Mouse (Mus musculus) embryonic facial prominence, embryonic 13.5 days (tissue): ENCODE results near the gene Clcn1. TPM values are rescaled to one million over a fixed set of nuclear protein-coding genes. Genes with fewer than 3 reads are reported as not detected.

Experiments used
- ATAC-seq: fragments of 200-750 bp; cut with Nextera tagmentation; 2 replicates; pipeline ENCODE4 v1.8.0; 2017; ENCODE audit warnings: low read depth; ENCODE audit not compliant: insufficient number of reproducible peaks, insufficient read depth, low FRiP score, low TSS enrichment
- H3K27ac ChIP-seq: fragments of 300-500 bp; sonication (generic); 2 replicates; pipeline ENCODE4 v1.5.1; 2015; ENCODE audit warnings: moderate library complexity, mild to moderate bottlenecking, inconsistent platforms
- H3K27me3 ChIP-seq: fragments of 300-500 bp; sonication (generic); 2 replicates; pipeline ENCODE4 v1.6.1; 2015; ENCODE audit warnings: mild to moderate bottlenecking, inconsistent platforms
- H3K36me3 ChIP-seq: fragments of 300-500 bp; sonication (generic); 2 replicates; pipeline ENCODE4 v1.6.1; 2015; ENCODE audit warnings: mild to moderate bottlenecking, inconsistent platforms
- H3K4me1 ChIP-seq: fragments of 300-500 bp; sonication (generic); 2 replicates; pipeline ENCODE4 v1.6.1; 2015; ENCODE audit warnings: inconsistent platforms
- H3K4me2 ChIP-seq: fragments of 300-500 bp; sonication (generic); 2 replicates; pipeline ENCODE4 v1.6.1; 2015; ENCODE audit warnings: moderate library complexity, mild to moderate bottlenecking, inconsistent platforms
- H3K4me3 ChIP-seq: fragments of 300-500 bp; sonication (generic); 2 replicates; pipeline ENCODE4 v1.5.1; 2015; ENCODE audit warnings: mild to moderate bottlenecking, inconsistent platforms
- H3K9ac ChIP-seq: fragments of 300-500 bp; sonication (generic); 2 replicates; pipeline ENCODE4 v1.6.1; 2015; ENCODE audit warnings: mild to moderate bottlenecking, inconsistent platforms
- H3K9me3 ChIP-seq: fragments of 300-500 bp; sonication (generic); 2 replicates; pipeline ENCODE4 v1.6.1; 2016; ENCODE audit warnings: inconsistent platforms
- WGBS: fragments of 180-500 bp; shearing (Covaris S2); methylation state at CpG from one replicate; pipeline ENCODE4 v1.1.7; 2015; ENCODE audit warnings: mixed read lengths; 5-methylcytosine and 5-hydroxymethylcytosine counted together
- polyA plus RNA-seq: library from polyadenylated mRNA; unstranded; fragments of >200 nt; fragmentation: Nextera tagmentation; extraction: Ambion mirVana; gene quantifications from 2 replicates; pipeline ENCODE4 v1.2.1, GENCODE M21; 2015

Gene Clcn1
- polyA plus RNA-seq, 1 experiment from 2014 or later, result 0.13 TPM

- no peak for ATAC-seq
- Histone ChIP-seq H3K27me3 (no peaks in the 10 kb centered on the region), H3K9me3 (no peaks in the 10 kb centered on the region), H3K4me3 (no peak overlapping the region), H3K36me3 (peaks cover 73% of the 10 kb centered on the region), H3K27ac (no peak overlapping the region), H3K9ac (no peak overlapping the region), H3K4me2 (no peak overlapping the region; the same call in 1 of the 2 replicates), H3K4me1 (peaks cover 41% of the 10 kb centered on the region)
- 60% methylated on average over 11 of the region's 11 CpGs for WGBS
These were observed 67.9 kb downstream of the Clcn1 start for GRCm38 (mm10) chr6:42354076-42355019.

DNA sequence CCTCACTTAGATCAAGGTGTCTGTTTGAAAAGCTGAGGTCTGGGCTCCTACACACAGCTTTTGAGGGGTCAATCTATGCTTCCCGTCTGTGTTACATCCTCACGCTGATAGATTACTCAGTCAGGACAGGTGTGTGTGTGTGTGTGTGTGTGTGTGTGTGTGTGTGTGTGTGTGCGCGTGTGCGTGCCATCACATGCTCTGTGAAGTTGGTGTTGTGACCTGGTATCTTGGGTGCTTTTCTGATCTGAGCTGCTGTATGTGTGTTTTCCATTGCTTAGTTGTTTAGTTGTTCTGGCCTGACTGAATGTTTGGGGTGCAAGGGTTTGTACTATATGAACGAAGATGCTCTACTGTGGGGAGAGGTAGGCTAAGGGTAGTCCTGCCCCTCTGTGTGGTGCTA, 68.9 kb downstream of the Clcn1 start:
- H3K27ac ChIP-seq, result no peak overlapping the region
- H3K4me1 ChIP-seq, result peaks cover 41% of the 10 kb centered on the region
- no peak overlapping the region for H3K9ac ChIP-seq
- H3K27me3 ChIP-seq, result no peaks in the 10 kb centered on the region
- WGBS, result 89% methylated on average over 6 of the region's 6 CpGs
- no peaks in the 10 kb centered on the region for H3K9me3 ChIP-seq
- no peak overlapping the region for H3K4me3 ChIP-seq
- no peak for ATAC-seq
- no peak overlapping the region for H3K4me2 ChIP-seq
- H3K36me3 ChIP-seq, result peaks cover 83% of the 10 kb centered on the region

DNA sequence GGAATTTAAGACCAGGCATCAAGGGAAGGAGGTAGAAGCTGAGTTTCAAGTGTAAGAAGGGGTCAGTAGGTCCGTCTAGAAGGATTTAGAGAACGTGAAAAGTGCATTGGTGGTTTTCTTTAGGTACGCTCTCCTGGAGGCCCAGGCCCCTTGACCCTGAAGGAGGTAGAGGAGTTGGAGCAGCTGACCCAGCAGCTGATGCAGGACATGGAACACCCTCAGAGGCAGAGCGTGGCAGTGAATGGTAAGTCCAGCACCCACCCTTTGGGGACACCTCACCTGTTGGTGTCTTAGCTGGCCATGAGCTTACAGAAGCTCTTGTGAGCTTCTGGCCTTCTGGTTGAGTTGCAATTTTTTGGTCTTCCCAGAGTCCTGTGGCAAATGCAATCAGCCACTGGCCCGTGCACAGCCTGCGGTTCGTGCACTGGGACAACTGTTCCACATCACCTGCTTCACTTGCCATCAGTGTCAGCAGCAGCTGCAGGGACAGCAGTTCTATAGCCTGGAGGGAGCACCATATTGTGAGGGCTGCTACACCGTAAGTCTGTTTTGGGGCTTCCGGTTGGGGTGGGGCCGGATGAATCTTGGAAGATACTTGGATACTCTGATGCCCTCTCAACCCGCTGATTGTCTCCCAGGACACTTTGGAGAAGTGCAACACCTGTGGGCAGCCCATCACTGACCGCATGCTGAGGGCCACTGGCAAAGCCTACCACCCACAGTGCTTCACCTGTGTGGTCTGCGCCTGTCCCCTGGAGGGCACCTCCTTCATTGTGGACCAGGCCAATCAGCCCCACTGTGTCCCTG, 69.5 kb downstream of the Clcn1 start:
- ATAC-seq, result no peak
- 93% methylated on average over 13 of the region's 13 CpGs for WGBS

DNA sequence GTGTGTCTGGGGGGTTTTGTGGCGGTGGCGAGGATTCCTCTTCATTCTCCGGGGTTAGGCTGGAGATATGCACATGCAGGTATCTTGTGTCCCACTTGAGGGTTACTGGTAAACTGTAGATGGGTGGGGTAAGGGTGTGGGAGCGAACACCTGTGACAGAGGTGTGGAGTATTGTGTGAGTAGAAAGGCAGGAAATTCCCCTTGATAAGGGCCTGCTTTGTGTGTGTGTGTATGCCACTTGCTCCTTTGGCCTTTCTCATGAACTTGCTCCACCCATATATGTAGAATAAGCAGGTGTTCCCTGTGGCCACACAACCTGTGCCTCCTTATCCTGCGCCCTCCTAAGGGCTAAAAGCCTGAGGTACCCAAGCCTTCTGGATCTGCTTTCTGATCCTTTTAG, 70.4 kb downstream of the Clcn1 start:
- no peak overlapping the region for H3K4me2 ChIP-seq
- no peak overlapping the region for H3K9ac ChIP-seq
- no peak for ATAC-seq
- WGBS, result 87% methylated on average over 5 of the region's 5 CpGs
- H3K4me1 ChIP-seq, result peaks cover 27% of the 10 kb centered on the region; the same call in 1 of the 2 replicates
- H3K27ac ChIP-seq, result no peak overlapping the region
- no peaks in the 10 kb centered on the region for H3K9me3 ChIP-seq
- peaks cover 92% of the 10 kb centered on the region for H3K36me3 ChIP-seq
- H3K27me3 ChIP-seq, result no peaks in the 10 kb centered on the region
- H3K4me3 ChIP-seq, result no peak overlapping the region

More for the DNA sequence above, 69.5 kb downstream of the Clcn1 start:
- no peaks in the 10 kb centered on the region for H3K9me3 ChIP-seq
- H3K4me1 ChIP-seq, result peaks cover 36% of the 10 kb centered on the region
- H3K4me2 ChIP-seq, result no peak overlapping the region
- H3K9ac ChIP-seq, result no peak overlapping the region
- no peak overlapping the region for H3K27ac ChIP-seq
- H3K27me3 ChIP-seq, result no peaks in the 10 kb centered on the region
- H3K36me3 ChIP-seq, result peaks cover 89% of the 10 kb centered on the region
- H3K4me3 ChIP-seq, result no peak overlapping the region

DNA sequence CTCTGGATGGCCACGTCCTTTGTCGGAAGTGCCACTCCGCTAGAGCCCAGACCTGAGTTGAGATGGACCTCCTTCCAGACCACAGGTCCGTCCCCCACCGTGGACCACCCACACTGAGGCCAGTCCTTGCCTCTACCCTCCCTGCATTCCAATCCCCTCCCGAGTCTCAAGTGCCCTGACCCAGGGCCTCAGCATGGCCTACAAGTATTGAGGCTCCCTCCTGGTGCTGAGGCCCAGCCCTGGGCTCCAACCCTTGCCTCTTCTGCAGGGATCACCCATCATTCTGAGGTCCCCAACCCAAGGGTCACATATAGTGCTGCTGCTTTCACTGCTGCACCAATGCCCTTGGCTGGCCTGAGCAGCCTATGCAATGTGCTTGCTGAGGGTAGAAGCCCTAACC, 71.4 kb downstream of the Clcn1 start:
- Histone ChIP-seq H3K4me3 (no peak overlapping the region), H3K4me1 (peaks cover 18% of the 10 kb centered on the region; the same call in 1 of the 2 replicates), H3K9me3 (no peaks in the 10 kb centered on the region), H3K27me3 (no peaks in the 10 kb centered on the region), H3K9ac (no peak overlapping the region), H3K4me2 (no peak overlapping the region), H3K36me3 (peaks cover 83% of the 10 kb centered on the region), H3K27ac (no peak overlapping the region)
- no peak for ATAC-seq
- 82% methylated on average over 6 of the region's 6 CpGs for WGBS

DNA sequence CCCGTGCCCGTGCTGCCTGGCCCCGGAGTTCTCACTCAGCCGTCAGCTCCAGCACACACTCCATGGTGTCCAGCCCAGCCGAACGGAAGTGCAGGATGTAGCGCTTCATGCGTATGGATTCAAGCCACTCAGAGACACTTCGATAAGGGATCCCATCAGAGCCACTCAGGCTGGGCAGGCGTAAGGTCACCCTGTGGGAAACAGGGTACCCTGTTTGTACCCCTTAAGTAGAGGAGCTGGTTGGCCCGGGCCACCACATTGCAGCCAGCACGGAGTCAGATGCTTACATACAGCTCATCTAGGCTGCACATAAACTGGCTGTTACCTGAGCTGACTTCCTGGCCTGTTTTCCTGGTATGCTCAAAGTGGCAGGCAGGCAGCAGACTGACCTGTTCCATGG, 72.4 kb downstream of the Clcn1 start:
- no peaks in the 10 kb centered on the region for H3K9me3 ChIP-seq
- no peak overlapping the region for H3K27ac ChIP-seq
- H3K36me3 ChIP-seq, result peaks cover 78% of the 10 kb centered on the region
- H3K4me1 ChIP-seq, result peaks cover 8% of the 10 kb centered on the region; the same call in 1 of the 2 replicates
- no peak overlapping the region for H3K4me2 ChIP-seq
- ATAC-seq, result no peak
- no peak overlapping the region for H3K9ac ChIP-seq
- WGBS, result 93% methylated on average over 12 of the region's 12 CpGs
- H3K27me3 ChIP-seq, result no peaks in the 10 kb centered on the region
- no peak overlapping the region for H3K4me3 ChIP-seq

- 80% methylated on average over 9 of the region's 9 CpGs for WGBS
- no peak for ATAC-seq
- no peak overlapping the region for H3K4me2 ChIP-seq
- no peak overlapping the region for H3K9ac ChIP-seq
- H3K27me3 ChIP-seq, result no peaks in the 10 kb centered on the region
- H3K9me3 ChIP-seq, result no peaks in the 10 kb centered on the region
- no peak overlapping the region for H3K4me3 ChIP-seq
- peaks cover 1% of the 10 kb centered on the region; the same call in 1 of the 2 replicates for H3K4me1 ChIP-seq
- peaks cover 73% of the 10 kb centered on the region for H3K36me3 ChIP-seq
- H3K27ac ChIP-seq, result no peak overlapping the region
These were observed 73.1 kb downstream of the Clcn1 start for GRCm38 (mm10) chr6:42359364-42360147.

GRCm38 (mm10) chr6:42360231-42360840, 73.9 kb downstream of the Clcn1 start:
- H3K36me3 ChIP-seq, result peaks cover 65% of the 10 kb centered on the region
- H3K9ac ChIP-seq, result no peak overlapping the region
- H3K9me3 ChIP-seq, result no peaks in the 10 kb centered on the region
- H3K4me3 ChIP-seq, result no peak overlapping the region
- no peaks in the 10 kb centered on the region for H3K4me1 ChIP-seq
- H3K27me3 ChIP-seq, result no peaks in the 10 kb centered on the region
- no peak overlapping the region for H3K4me2 ChIP-seq
- no peak for ATAC-seq
- 77% methylated on average over 6 of the region's 6 CpGs for WGBS
- no peak overlapping the region for H3K27ac ChIP-seq

DNA sequence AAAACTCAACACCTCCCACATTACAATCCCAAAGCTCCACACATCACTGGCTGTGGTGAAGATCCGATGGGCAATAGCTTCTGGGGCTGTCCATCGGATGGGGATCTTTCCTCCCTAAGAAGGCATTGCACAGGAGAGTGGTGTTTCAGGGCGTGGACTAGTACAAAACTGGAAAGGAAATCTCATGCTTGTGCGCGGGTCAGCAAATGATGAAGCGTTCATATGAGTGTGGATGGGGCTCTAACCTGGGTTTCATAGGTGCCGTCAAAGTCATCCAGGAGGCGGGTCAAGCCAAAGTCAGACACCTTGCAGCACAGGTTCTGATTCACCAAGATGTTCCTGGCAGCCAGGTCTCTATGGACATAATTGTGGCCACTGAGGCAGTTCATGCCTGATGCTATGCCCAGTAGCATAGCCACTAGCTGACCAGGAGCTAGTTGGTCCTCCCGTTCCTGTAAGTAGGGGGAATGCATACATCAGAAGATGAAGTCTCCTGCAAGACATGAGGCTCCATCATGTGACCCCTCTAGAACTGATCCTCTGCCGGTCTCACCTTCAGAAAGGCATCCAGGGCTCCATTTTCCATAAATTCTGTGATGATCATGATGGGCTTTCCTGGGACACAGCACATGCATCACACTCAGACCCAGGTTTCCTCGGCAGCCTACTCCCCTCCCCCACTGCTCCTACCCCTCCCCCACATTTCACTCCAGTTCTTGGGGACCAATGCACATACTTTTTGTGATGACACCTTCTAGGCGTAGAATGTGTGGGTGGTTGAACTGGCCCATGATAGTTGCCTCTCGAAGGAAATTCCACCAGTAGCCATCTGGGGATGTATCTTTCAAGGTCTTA, 74.8 kb downstream of the Clcn1 start:
- no peak overlapping the region for H3K4me2 ChIP-seq
- no peaks in the 10 kb centered on the region for H3K27me3 ChIP-seq
- no peak overlapping the region for H3K4me3 ChIP-seq
- H3K36me3 ChIP-seq, result peaks cover 56% of the 10 kb centered on the region
- WGBS, result 92% methylated on average over 13 of the region's 13 CpGs
- no peaks in the 10 kb centered on the region for H3K9me3 ChIP-seq
- H3K9ac ChIP-seq, result no peak overlapping the region
- H3K4me1 ChIP-seq, result no peaks in the 10 kb centered on the region
- ATAC-seq, result no peak
- no peak overlapping the region for H3K27ac ChIP-seq

GRCm38 (mm10) chr6:42362074-42362473, 75.6 kb downstream of the Clcn1 start:
- Histone ChIP-seq H3K36me3 (peaks cover 48% of the 10 kb centered on the region), H3K9me3 (no peaks in the 10 kb centered on the region), H3K4me3 (no peak overlapping the region), H3K27ac (no peak overlapping the region), H3K27me3 (no peaks in the 10 kb centered on the region), H3K4me2 (no peak overlapping the region), H3K9ac (no peak overlapping the region), H3K4me1 (no peaks in the 10 kb centered on the region)
- no peak for ATAC-seq
- 43% methylated on average over 1 of the region's 1 CpGs for WGBS
